Mouse (Mus musculus) C2C12 (cell line): Measurements from ENCODE around the gene Mitf.

Experiments used
- CTCF ChIP-seq: IDR thresholded peaks from one replicate; pipeline ENCODE4 v1.5.1; 2011; ENCODE audit not compliant: control insufficient read depth, insufficient read depth, insufficient read length
- MAX ChIP-seq: IDR thresholded peaks from one replicate; pipeline ENCODE4 v1.6.1; 2011; ENCODE audit warnings: mild to moderate bottlenecking, control low read depth
- MYOD1 ChIP-seq: IDR thresholded peaks from one replicate; pipeline ENCODE4 v1.6.1; 2011; ENCODE audit warnings: low read depth; ENCODE audit not compliant: control insufficient read depth, insufficient read length
- MYOG ChIP-seq: IDR thresholded peaks from one replicate; pipeline ENCODE4 v1.6.1; 2011; ENCODE audit not compliant: control insufficient read depth, insufficient read length; ENCODE audit errors: extremely low read depth
- USF1 ChIP-seq: IDR thresholded peaks from one replicate; pipeline ENCODE4 v1.6.1; 2011; ENCODE audit warnings: low read depth, mild to moderate bottlenecking, control low read depth, moderate library complexity

- TF ChIP-seq CTCF (no peak), MYOG (no peak), USF1 (no peak), MAX (no peak), MYOD1 (no peak)
These were observed 188.9 kb downstream of the Mitf start for GRCm38 (mm10) chr6:97995606-97996307.
